Mouse (Mus musculus): ENCODE data around the gene Tbx1. TPM values are rescaled to one million over a fixed set of nuclear protein-coding genes. Genes with fewer than 3 reads are reported as not detected.
"Not testable (repeated sequence)": the region's sequence is repeated elsewhere in the genome, so short reads cannot be mapped to it uniquely, and the experiment has no call there.

The Tbx1 gene
- polyA plus RNA-seq, 1 experiment from 2014 or later, result 24.3 TPM

DNA sequence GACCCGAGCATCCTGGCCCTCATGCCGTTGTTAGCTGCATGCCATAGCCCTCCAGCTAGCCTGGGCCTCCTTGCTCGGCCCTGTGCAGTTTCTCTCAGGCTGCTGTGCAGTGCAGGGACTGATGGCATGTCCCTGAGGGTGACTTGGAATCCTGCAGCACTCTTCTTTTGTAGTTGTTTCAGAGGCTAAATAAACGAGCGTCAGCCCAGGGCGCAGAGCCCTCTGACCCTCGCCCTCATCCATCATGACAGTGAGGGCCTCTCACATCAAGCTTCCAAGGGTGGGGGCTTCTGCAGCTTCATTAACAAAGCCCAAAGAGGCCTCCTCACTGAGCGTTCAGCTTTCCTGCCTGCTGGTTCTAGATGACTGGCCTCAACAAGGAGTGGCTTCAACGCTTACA is 38.9 kb downstream of the Tbx1 start:
- no peaks in the 10 kb centered on the region for H3K9me3 ChIP-seq (replicated peaks)
- H3K4me3 ChIP-seq (replicated peaks), result no peak overlapping the region
- no peak overlapping the region for H3K27ac ChIP-seq (replicated peaks)
- ATAC-seq (ENCODE audit: insufficient number of reproducible peaks, low FRiP score, low TSS enrichment, low read depth), result no peak
- H3K4me2 ChIP-seq (replicated peaks), result no peak overlapping the region
- H3K4me1 ChIP-seq, result peaks cover 32% of the 10 kb centered on the region
- H3K27me3 ChIP-seq, result no peaks in the 10 kb centered on the region
- H3K36me3 ChIP-seq, result no peaks in the 10 kb centered on the region
- H3K9ac ChIP-seq, result no peak overlapping the region
- WGBS, result 45% methylated on average over 9 of the region's 9 CpGs

DNA sequence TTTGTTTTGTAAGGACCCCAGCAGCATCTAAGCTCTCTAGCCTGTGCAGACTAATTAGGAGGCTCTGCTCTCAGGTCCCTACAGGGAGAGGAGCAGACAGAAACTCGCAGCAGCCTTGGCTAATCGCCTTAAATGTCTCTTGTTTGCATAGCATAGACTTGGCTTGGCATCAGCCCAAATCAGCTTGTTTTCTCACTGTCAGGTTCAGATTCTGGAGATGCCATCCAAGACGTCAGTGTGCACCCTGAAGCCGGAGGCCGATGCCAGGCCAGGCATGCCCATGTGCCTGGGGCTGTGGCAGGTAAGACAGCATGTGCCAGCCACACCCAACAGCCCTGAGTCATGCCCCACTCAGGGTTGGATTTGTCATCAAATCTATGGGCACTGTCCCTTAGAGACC is 42.6 kb downstream of the Tbx1 start:
- 37% methylated on average over 5 of the region's 5 CpGs for WGBS
- Histone ChIP-seq H3K27ac (replicated peaks) (0 out of 2 replicates have a peak overlapping the region, but pooled peaks have one; percentile 31), H3K4me3 (replicated peaks) (no peak overlapping the region), H3K4me2 (replicated peaks) (no peak overlapping the region), H3K4me1 (peaks cover 19% of the 10 kb centered on the region; the same call in 1 of the 2 replicates), H3K9me3 (replicated peaks) (no peaks in the 10 kb centered on the region), H3K9ac (no peak overlapping the region), H3K36me3 (no peaks in the 10 kb centered on the region), H3K27me3 (no peaks in the 10 kb centered on the region)
- no peak for ATAC-seq (ENCODE audit: insufficient number of reproducible peaks, low FRiP score, low TSS enrichment, low read depth)

DNA sequence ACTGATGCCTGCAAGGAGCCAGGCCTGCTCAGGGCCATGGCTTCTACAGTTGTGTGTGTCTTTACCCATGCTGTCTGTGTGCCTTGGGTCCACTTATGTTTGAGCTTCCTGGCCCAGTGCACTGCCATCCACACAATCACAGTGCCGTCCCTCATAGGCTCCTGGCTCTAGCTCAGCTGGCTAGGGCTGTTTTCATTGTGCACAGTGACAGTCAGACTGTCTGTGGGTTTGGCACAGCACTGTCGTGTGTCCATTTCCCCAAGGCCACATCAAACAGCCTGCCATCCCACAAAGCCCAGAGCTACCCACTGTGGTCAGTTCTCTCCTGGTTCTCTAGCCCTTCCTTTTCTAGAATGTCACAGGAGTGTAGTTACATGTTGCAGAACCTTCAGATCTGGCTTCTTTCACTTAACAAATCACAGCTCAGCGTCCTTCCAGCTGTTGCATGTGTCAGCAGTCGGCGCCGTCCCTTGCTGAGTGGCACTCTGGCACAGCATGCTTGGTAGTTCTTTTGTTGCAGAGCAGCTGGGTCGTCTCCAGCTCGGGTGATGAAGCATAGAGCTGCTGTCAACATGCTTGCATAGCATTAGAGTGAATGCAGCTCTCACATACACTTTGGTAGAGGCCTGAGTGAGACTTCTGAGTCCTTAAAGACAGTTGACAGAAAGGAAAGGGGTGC is 47.2 kb downstream of the Tbx1 start:
- no peak overlapping the region for H3K4me2 ChIP-seq (replicated peaks)
- peak; percentile 32 for ATAC-seq (ENCODE audit: insufficient number of reproducible peaks, low FRiP score, low TSS enrichment, low read depth)
- no peak overlapping the region for H3K4me3 ChIP-seq (replicated peaks)
- H3K4me1 ChIP-seq, result peaks cover 23% of the 10 kb centered on the region
- no peak overlapping the region for H3K27ac ChIP-seq (replicated peaks)
- WGBS, result 57% methylated on average over 8 of the region's 8 CpGs
- no peaks in the 10 kb centered on the region for H3K27me3 ChIP-seq
- no peaks in the 10 kb centered on the region for H3K36me3 ChIP-seq
- no peaks in the 10 kb centered on the region for H3K9me3 ChIP-seq (replicated peaks)
- H3K9ac ChIP-seq, result no peak overlapping the region

DNA sequence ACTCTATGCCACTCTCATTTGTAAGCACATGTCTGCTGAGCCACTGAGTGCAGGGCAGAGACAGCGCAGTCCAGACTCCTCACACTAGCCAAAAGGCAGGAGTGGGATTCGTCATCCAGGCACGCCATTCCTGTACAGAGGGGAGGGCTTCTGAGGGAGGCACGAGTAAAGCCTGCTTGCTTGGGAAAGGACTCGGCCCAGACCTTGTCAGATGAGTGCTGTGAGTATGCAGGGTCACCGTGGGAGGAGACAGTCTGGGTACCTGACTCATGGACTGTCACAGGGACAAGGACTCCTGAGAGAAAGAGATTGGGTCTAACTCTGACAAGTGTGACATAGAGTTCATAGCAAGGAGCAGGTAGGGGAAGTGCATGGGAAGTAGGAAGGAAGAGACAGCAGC is 51.2 kb downstream of the Tbx1 start:
- no peaks in the 10 kb centered on the region for H3K9me3 ChIP-seq (replicated peaks)
- H3K4me1 ChIP-seq, result peaks cover 11% of the 10 kb centered on the region
- no peak for ATAC-seq (ENCODE audit: insufficient number of reproducible peaks, low FRiP score, low TSS enrichment, low read depth)
- no peak overlapping the region for H3K27ac ChIP-seq (replicated peaks)
- H3K9ac ChIP-seq, result no peak overlapping the region
- no peaks in the 10 kb centered on the region for H3K27me3 ChIP-seq
- 73% methylated on average over 6 of the region's 6 CpGs for WGBS
- H3K4me3 ChIP-seq (replicated peaks), result no peak overlapping the region
- no peaks in the 10 kb centered on the region for H3K36me3 ChIP-seq
- H3K4me2 ChIP-seq (replicated peaks), result no peak overlapping the region

DNA sequence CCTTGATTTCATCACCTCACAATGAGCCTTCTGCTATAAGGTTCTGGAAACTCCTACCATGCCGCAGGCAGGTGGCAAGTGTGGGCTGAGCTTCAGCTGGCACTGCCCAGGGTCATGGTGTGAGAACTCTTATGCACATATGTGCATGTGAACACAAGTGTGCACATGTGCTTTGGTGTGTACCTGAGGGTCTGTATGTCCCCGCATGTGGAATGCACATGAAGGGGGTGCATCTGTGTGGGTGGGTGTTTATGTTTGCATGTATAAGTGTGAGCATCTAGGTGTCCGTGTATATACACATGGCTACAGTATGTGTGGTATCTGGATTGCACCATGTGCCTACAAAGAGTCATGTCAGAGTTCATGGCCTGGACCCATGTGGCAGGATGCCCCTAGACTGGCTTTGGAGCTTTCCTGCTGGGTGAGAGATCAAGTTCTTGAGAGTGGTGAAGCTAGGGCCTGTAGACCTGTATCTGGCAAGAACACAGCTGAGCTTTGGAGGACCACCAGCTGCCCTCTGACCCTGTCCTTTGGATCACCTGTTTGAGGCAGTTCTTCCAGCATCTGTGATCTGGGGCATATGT is 53.0 kb downstream of the Tbx1 start:
- no peak for ATAC-seq (ENCODE audit: insufficient number of reproducible peaks, low FRiP score, low TSS enrichment, low read depth)
- no peak overlapping the region for H3K4me2 ChIP-seq (replicated peaks)
- no peaks in the 10 kb centered on the region for H3K9me3 ChIP-seq (replicated peaks)
- no peak overlapping the region for H3K9ac ChIP-seq
- H3K4me1 ChIP-seq, result peaks cover 8% of the 10 kb centered on the region
- no peak overlapping the region for H3K27ac ChIP-seq (replicated peaks)
- WGBS, result 85% methylated on average over 3 of the region's 3 CpGs
- no peak overlapping the region for H3K4me3 ChIP-seq (replicated peaks)
- H3K36me3 ChIP-seq, result no peaks in the 10 kb centered on the region
- H3K27me3 ChIP-seq, result no peaks in the 10 kb centered on the region

DNA sequence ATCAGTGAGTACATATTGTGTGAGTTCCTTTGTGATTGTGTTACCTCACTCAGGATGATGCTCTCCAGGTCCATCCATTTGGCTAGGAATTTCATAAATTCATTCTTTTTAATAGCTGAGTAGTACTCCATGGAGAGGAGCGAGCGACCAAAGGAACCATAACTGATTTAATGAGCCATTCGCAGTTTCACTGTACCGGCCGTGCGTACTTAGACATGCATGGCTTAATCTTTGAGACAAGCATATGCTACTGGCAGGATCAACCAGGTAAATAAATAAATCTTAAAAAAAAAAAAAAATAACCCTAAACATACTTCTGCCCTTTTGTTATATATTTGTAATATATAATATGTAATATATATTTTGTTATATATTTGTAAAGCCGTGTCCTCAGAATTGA is 57.4 kb downstream of the Tbx1 start:
- H3K27me3 ChIP-seq; H3K9ac ChIP-seq; H3K4me3 ChIP-seq (replicated peaks); H3K36me3 ChIP-seq; H3K27ac ChIP-seq (replicated peaks); H3K9me3 ChIP-seq (replicated peaks); H3K4me2 ChIP-seq (replicated peaks); H3K4me1 ChIP-seq: not testable (repeated sequence)
- peak; percentile 99 for ATAC-seq (ENCODE audit: insufficient number of reproducible peaks, low FRiP score, low TSS enrichment, low read depth)
- 90% methylated on average over 7 of the region's 7 CpGs for WGBS

Other genes starting within 250 kb of the Tbx1 start
- 29.3 and 29.8 TPM in 2 replicates for gene Tango2, start 242.6 kb downstream of the Tbx1 start, polyA plus RNA-seq (2015; fragmentation: Nextera tagmentation; extraction: Ambion mirVana)
- gene Arvcf, start 242.5 kb downstream of the Tbx1 start, polyA plus RNA-seq (2015; fragmentation: Nextera tagmentation; extraction: Ambion mirVana), result 33.8 and 37.9 TPM in 2 replicates
- 17.0 and 18.2 TPM in 2 replicates for gene Txnrd2, start 164.3 kb downstream of the Tbx1 start, polyA plus RNA-seq (2015; fragmentation: Nextera tagmentation; extraction: Ambion mirVana)
- gene Comt, start 163.8 kb downstream of the Tbx1 start, polyA plus RNA-seq (2015; fragmentation: Nextera tagmentation; extraction: Ambion mirVana), result 109 and 116 TPM in 2 replicates
- 15.1 and 18.7 TPM in 2 replicates for gene Gnb1l, start 92.0 kb downstream of the Tbx1 start, polyA plus RNA-seq (2015; fragmentation: Nextera tagmentation; extraction: Ambion mirVana)
- gene Rtl10, start 91.8 kb downstream of the Tbx1 start, polyA plus RNA-seq (2015; fragmentation: Nextera tagmentation; extraction: Ambion mirVana), result 3.5 and 4.5 TPM in 2 replicates
- gene Gp1bb, start 31.7 kb upstream of the Tbx1 start, polyA plus RNA-seq (2015; fragmentation: Nextera tagmentation; extraction: Ambion mirVana), result 2.6 and 2.8 TPM in 2 replicates
- gene Gm49601, start 35.8 kb upstream of the Tbx1 start, polyA plus RNA-seq (2015; fragmentation: Nextera tagmentation; extraction: Ambion mirVana), result 7.2 and 7.8 TPM in 2 replicates
- gene Sept5, start 39.3 kb upstream of the Tbx1 start, polyA plus RNA-seq (2015; fragmentation: Nextera tagmentation; extraction: Ambion mirVana), result 51.1 and 64.8 TPM in 2 replicates
- gene Cldn5, start 186.2 kb upstream of the Tbx1 start, polyA plus RNA-seq (2015; fragmentation: Nextera tagmentation; extraction: Ambion mirVana), result 35.1 and 37.1 TPM in 2 replicates
- gene Ufd1, start 221.1 kb upstream of the Tbx1 start, polyA plus RNA-seq (2015; fragmentation: Nextera tagmentation; extraction: Ambion mirVana), result 86.8 and 90.9 TPM in 2 replicates
- gene Cdc45, start 221.3 kb upstream of the Tbx1 start, polyA plus RNA-seq (2015; fragmentation: Nextera tagmentation; extraction: Ambion mirVana), result 34.5 and 36.9 TPM in 2 replicates
- gene 2510002D24Rik, start 245.9 kb upstream of the Tbx1 start, polyA plus RNA-seq (2015; fragmentation: Nextera tagmentation; extraction: Ambion mirVana), result 46.5 and 50.6 TPM in 2 replicates
- gene Gm28539, start 245.9 kb upstream of the Tbx1 start, polyA plus RNA-seq (2015; fragmentation: Nextera tagmentation; extraction: Ambion mirVana), result not detected in 2 replicates

Data from embryonic facial prominence, embryonic 15.5 days (tissue).